ENCODE assay signal across 10 mouse cellular contexts in the genomic region with DNA sequence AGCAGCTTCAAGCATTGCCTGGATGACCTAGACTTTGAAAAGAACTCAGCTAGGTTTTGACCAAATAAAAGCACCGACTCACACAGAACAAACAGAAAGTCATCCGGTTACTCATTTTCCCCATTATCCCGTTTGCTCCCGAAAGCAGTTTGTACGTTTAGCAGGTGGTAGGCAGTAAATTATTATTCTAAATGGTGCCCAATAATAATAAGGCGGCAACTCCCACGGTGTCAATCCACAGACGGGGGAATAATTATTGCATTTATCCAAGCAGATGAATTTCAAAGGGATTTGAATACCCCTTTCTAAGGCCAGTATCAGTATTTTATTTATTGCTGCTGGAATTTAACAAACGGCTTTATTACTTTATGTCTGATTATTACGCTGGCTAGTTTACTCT. TPM values are rescaled to one million over a fixed set of nuclear protein-coding genes. Genes with fewer than 3 reads are reported as not detected.
DNase-seq lines count a peak whose midpoint lies in the region; ATAC-seq and TF ChIP-seq lines count a peak whose summit lies in the region.
"Had no signal": no experiment of that assay in that cellular context is flagged by ENCODE, and none has a peak within 500 bp of the region (broad histone marks: within the 10 kb centered on the region; RNA-seq: fewer than 3 reads in every experiment).

No protein-coding gene starts in this region.

- H3K27ac ChIP-seq in lung, embryonic 14.5 days (ENCODE audit: low read depth) = peak overlapping the region; percentile 93
- H3K27ac ChIP-seq in forebrain, embryonic 14.5 days (ENCODE audit: low read depth, low read length) = peak overlapping the region; percentile 94
- H3K27ac ChIP-seq in limb, embryonic 10.5 days = peak overlapping the region; percentile 96
- H3K27ac ChIP-seq in stomach, embryonic 14.5 days (ENCODE audit: low read length) = peak overlapping the region; percentile 93

- 45% methylated on average over 10 of the region's 10 CpGs for WGBS in lung, embryonic 14.5 days
- 56% methylated on average over 10 of the region's 10 CpGs for WGBS in lung, adult 2 months
- 22% methylated on average over 10 of the region's 10 CpGs for WGBS in forebrain, embryonic 14.5 days
- WGBS in limb, embryonic 10.5 days = 60% methylated on average over 10 of the region's 10 CpGs
- WGBS in stomach, embryonic 14.5 days = 33% methylated on average over 10 of the region's 10 CpGs

- no peak for ATAC-seq in lung, embryonic 14.5 days (ENCODE audit: insufficient read depth)
- no peak for ATAC-seq in forebrain, embryonic 14.5 days
- no peak for ATAC-seq in stomach, embryonic 14.5 days (ENCODE audit: insufficient number of reproducible peaks, insufficient read depth, low FRiP score, low read depth)
- no peak for ATAC-seq in megakaryocyte progenitor cell, adult 5-6 weeks (replicated peaks; ENCODE audit: poor library complexity)

- H3K9me3 ChIP-seq in lung, embryonic 14.5 days (ENCODE audit: low read depth, low read length) = no peaks in the 10 kb centered on the region
- H3K9me3 ChIP-seq in forebrain, embryonic 14.5 days (replicated peaks; ENCODE audit: control insufficient read depth, low read length) = no peaks in the 10 kb centered on the region
- H3K9me3 ChIP-seq in limb, embryonic 10.5 days (replicated peaks) = no peaks in the 10 kb centered on the region
- no peaks in the 10 kb centered on the region for H3K9me3 ChIP-seq in stomach, embryonic 14.5 days (ENCODE audit: control insufficient read depth, low read depth, low read length)

- DNase-seq in lung, embryonic 14.5 days = no peak
- no peak for DNase-seq in lung, adult 2 months
- peak; percentile 56 for DNase-seq in forebrain, embryonic 14.5 days (ENCODE audit: low spot score)
- DNase-seq in limb, embryonic 10.5 days (ENCODE audit: low spot score) = no peak
- no peak for DNase-seq in testis, postnatal 10 days (ENCODE audit: low spot score)
- DNase-seq: kidney, adult 9 months; right cerebral cortex, postnatal 14 days; thymus, postnatal 36 days had no signal

- H3K36me3 ChIP-seq in lung, embryonic 14.5 days (ENCODE audit: insufficient read depth) = no peaks in the 10 kb centered on the region
- no peaks in the 10 kb centered on the region for H3K36me3 ChIP-seq in forebrain, embryonic 14.5 days (ENCODE audit: control insufficient read depth, insufficient read depth, low read length)
- H3K36me3 ChIP-seq in limb, embryonic 10.5 days = no peaks in the 10 kb centered on the region
- no peaks in the 10 kb centered on the region for H3K36me3 ChIP-seq in stomach, embryonic 14.5 days (ENCODE audit: control insufficient read depth, insufficient read depth, low read length)

- peak overlapping the region; percentile 83 for H3K9ac ChIP-seq in lung, embryonic 14.5 days
- H3K9ac ChIP-seq in forebrain, embryonic 14.5 days (ENCODE audit: low read length) = peak overlapping the region; percentile 96
- H3K9ac ChIP-seq in stomach, embryonic 14.5 days (replicated peaks; ENCODE audit: low read depth, low read length) = no peak overlapping the region; the same call in 1 of the 2 replicates

- no peaks in the 10 kb centered on the region; the same call in 1 of the 2 replicates for H3K4me1 ChIP-seq in lung, embryonic 14.5 days (ENCODE audit: insufficient read depth)
- H3K4me1 ChIP-seq in lung, adult 2 months (ENCODE audit: control insufficient read depth, insufficient read depth, low read length) = no peaks in the 10 kb centered on the region
- peaks cover 28% of the 10 kb centered on the region for H3K4me1 ChIP-seq in forebrain, embryonic 14.5 days (ENCODE audit: control insufficient read depth, insufficient read depth, low read length)
- H3K4me1 ChIP-seq in limb, embryonic 10.5 days = peaks cover 39% of the 10 kb centered on the region
- peaks cover 21% of the 10 kb centered on the region for H3K4me1 ChIP-seq in stomach, embryonic 14.5 days (ENCODE audit: control insufficient read depth, insufficient read depth, low read length)

- H3K4me3 ChIP-seq in lung, embryonic 14.5 days (ENCODE audit: low read depth, low read length) = peak overlapping the region; percentile 69
- no peak overlapping the region for H3K4me3 ChIP-seq in lung, adult 2 months (replicated peaks; ENCODE audit: extremely low read depth, low read depth, low read length)
- peak overlapping the region; percentile 80 for H3K4me3 ChIP-seq in forebrain, embryonic 14.5 days (ENCODE audit: low read depth, low read length)
- peak overlapping the region; percentile 78 for H3K4me3 ChIP-seq in limb, embryonic 10.5 days
- H3K4me3 ChIP-seq in stomach, embryonic 14.5 days (ENCODE audit: low read depth, low read length) = peak overlapping the region; percentile 77; the same call in 1 of the 2 replicates

- TF ChIP-seq POLR2A in lung, adult 2 months (IDR thresholded peaks at IDR 0.05; ENCODE audit: borderline replicate concordance, extremely low read depth, low read depth, low read length) = no peak

- TF ChIP-seq CTCF in lung, embryonic 14.5 days (IDR thresholded peaks at IDR 0.05; ENCODE audit: low read depth) = no peak
- no peak for TF ChIP-seq CTCF in lung, adult 2 months (IDR thresholded peaks at IDR 0.05; ENCODE audit: insufficient read depth, low read length)

- peak overlapping the region; percentile 83 for H3K4me2 ChIP-seq in lung, embryonic 14.5 days
- H3K4me2 ChIP-seq in forebrain, embryonic 14.5 days (ENCODE audit: low read length) = peak overlapping the region; percentile 81
- peak overlapping the region; percentile 84 for H3K4me2 ChIP-seq in stomach, embryonic 14.5 days (replicated peaks; ENCODE audit: low read depth, low read length)

- no peaks in the 10 kb centered on the region for H3K27me3 ChIP-seq in lung, embryonic 14.5 days (ENCODE audit: insufficient read depth, low read length)
- H3K27me3 ChIP-seq in forebrain, embryonic 14.5 days (replicated peaks; ENCODE audit: control insufficient read depth, insufficient read depth, low read length) = no peaks in the 10 kb centered on the region
- H3K27me3 ChIP-seq in limb, embryonic 10.5 days (ENCODE audit: low read depth, poor library complexity, severe bottlenecking) = no peaks in the 10 kb centered on the region
- no peaks in the 10 kb centered on the region for H3K27me3 ChIP-seq in stomach, embryonic 14.5 days (ENCODE audit: control insufficient read depth, insufficient read depth, low read length)

RNA-seq across cellular contexts. Expression of a gene that starts 14.8 kb away (rescaled TPM):
- 1.4 TPM in 2 replicates for polyA plus RNA-seq in lung, embryonic 14.5 days (2014; fragmentation: Nextera tagmentation; extraction: Ambion mirVana)
- polyA plus RNA-seq in lung, adult 2 months (2012; rRNA removed) = 2.8 and 3.0 TPM in 2 replicates
- 4.7 and 4.8 TPM in 2 replicates for polyA plus RNA-seq in forebrain, embryonic 14.5 days (2014; fragmentation: Nextera tagmentation; extraction: Ambion mirVana)
- 1.5 and 1.9 TPM in 2 replicates for polyA plus RNA-seq in limb, embryonic 10.5 days (2016; fragmentation: Nextera tagmentation; extraction: Ambion mirVana)
- polyA plus RNA-seq in stomach, embryonic 14.5 days (2014; fragmentation: Nextera tagmentation; extraction: Ambion mirVana) = 2.5 and 2.6 TPM in 2 replicates
- 0.34 and 0.44 TPM in 2 replicates for total RNA-seq in megakaryocyte progenitor cell, adult 5-6 weeks (2015)
- 0.29 and 0.51 TPM in 2 replicates for total RNA-seq in megakaryocyte progenitor cell, adult 5-6 weeks (2017)

RNA-seq across cellular contexts. Expression of a gene that starts 43.9 kb away (rescaled TPM):
- polyA plus RNA-seq in lung, embryonic 14.5 days (2014; fragmentation: Nextera tagmentation; extraction: Ambion mirVana) = 88.3 and 90.9 TPM in 2 replicates
- 16.3 and 21.2 TPM in 2 replicates for polyA plus RNA-seq in lung, adult 2 months (2012; rRNA removed)
- polyA plus RNA-seq in forebrain, embryonic 14.5 days (2014; fragmentation: Nextera tagmentation; extraction: Ambion mirVana) = 154 and 165 TPM in 2 replicates
- polyA plus RNA-seq in limb, embryonic 10.5 days (2016; fragmentation: Nextera tagmentation; extraction: Ambion mirVana) = 81.4 and 91.7 TPM in 2 replicates
- polyA plus RNA-seq in stomach, embryonic 14.5 days (2014; fragmentation: Nextera tagmentation; extraction: Ambion mirVana) = 86.7 and 97.6 TPM in 2 replicates
- 41.4 and 43.0 TPM in 2 replicates for total RNA-seq in megakaryocyte progenitor cell, adult 5-6 weeks (2015)
- 56.5 and 72.8 TPM in 2 replicates for total RNA-seq in megakaryocyte progenitor cell, adult 5-6 weeks (2017)
